13 mouse cellular contexts compared by ENCODE assay signal in genomic region chr14:75773431-75773830, GRCm38 (mm10). TPM values are rescaled to one million over a fixed set of nuclear protein-coding genes. Genes with fewer than 3 reads are reported as not detected.
DNase-seq lines count a peak whose midpoint lies in the region; ATAC-seq and TF ChIP-seq lines count a peak whose summit lies in the region.
"Had no signal": no experiment of that assay in that cellular context is flagged by ENCODE, and none has a peak within 500 bp of the region (broad histone marks: within the 10 kb centered on the region; RNA-seq: fewer than 3 reads in every experiment).

No protein-coding gene starts in this region.

- no peak for DNase-seq in kidney, adult 2 months
- DNase-seq in kidney, postnatal 25 days = no peak
- DNase-seq in adrenal gland, postnatal 10 days = peak; percentile 41
- DNase-seq in heart, adult 9 months (ENCODE audit: low spot score in 2 of 2) = peak; percentile 18 to 45
- peak; percentile 81 for DNase-seq in liver
- no peak for DNase-seq in urinary bladder, postnatal 4 days (ENCODE audit: low spot score in 2 of 2)
- DNase-seq in hindbrain, embryonic 11.5 days (ENCODE audit: low spot score) = no peak
- DNase-seq in left cerebral cortex, adult 11 months (ENCODE audit: low spot score) = no peak
- DNase-seq: cerebellum, postnatal 14 days; lung, postnatal 36 days; thymus, postnatal 14 days had no signal

- H3K36me3 ChIP-seq in kidney, adult 2 months (ENCODE audit: control insufficient read depth, insufficient read depth, low read length) = peaks cover 10% of the 10 kb centered on the region
- 0 out of 2 replicates have a peak, but pooled peaks cover 3% of the 10 kb centered on the region for H3K36me3 ChIP-seq in hindbrain, embryonic 11.5 days (ENCODE audit: control insufficient read depth, insufficient read depth, low read length)

- no peak for TF ChIP-seq CTCF in kidney, adult 2 months (conservative IDR thresholded peaks at IDR 0.05; ENCODE audit: insufficient read depth, insufficient read length, low read depth, low read length)

- no peak overlapping the region for H3K4me3 ChIP-seq in kidney, adult 2 months (ENCODE audit: insufficient read depth, low read depth, low read length)
- no peak overlapping the region for H3K4me3 ChIP-seq in hindbrain, embryonic 11.5 days (ENCODE audit: low read depth, low read length)
- H3K4me3 ChIP-seq: limb, embryonic 12.5 days had no signal

- 43% methylated on average over 8 of the region's 8 CpGs for WGBS in kidney, adult 2 months
- 90% methylated on average over 8 of the region's 8 CpGs for WGBS in hindbrain, embryonic 11.5 days

- H3K9me3 ChIP-seq in hindbrain, embryonic 11.5 days (ENCODE audit: control insufficient read depth, low read length) = no peaks in the 10 kb centered on the region
- H3K9me3 ChIP-seq: limb, embryonic 12.5 days had no signal

- peaks cover 54% of the 10 kb centered on the region for H3K4me1 ChIP-seq in kidney, adult 2 months (ENCODE audit: control insufficient read depth, insufficient read depth, low read length)
- no peaks in the 10 kb centered on the region for H3K4me1 ChIP-seq in hindbrain, embryonic 11.5 days (replicated peaks; ENCODE audit: control insufficient read depth, insufficient read depth, low read length)
- H3K4me1 ChIP-seq: limb, embryonic 12.5 days had no signal

- peak overlapping the region; percentile 46 for H3K27ac ChIP-seq in kidney, adult 2 months (ENCODE audit: insufficient read depth, low read depth, low read length)
- H3K27ac ChIP-seq in hindbrain, embryonic 11.5 days (ENCODE audit: low read depth, low read length) = no peak overlapping the region
- H3K27ac ChIP-seq: hindbrain, postnatal 0 days; limb, embryonic 12.5 days had no signal

- TF ChIP-seq POLR2A in kidney, adult 2 months (IDR thresholded peaks at IDR 0.05; ENCODE audit: low read depth, low read length) = no peak

- no peak overlapping the region for H3K9ac ChIP-seq in hindbrain, embryonic 11.5 days (ENCODE audit: low read depth, low read length)
- H3K9ac ChIP-seq: limb, embryonic 12.5 days had no signal

- no peak overlapping the region for H3K4me2 ChIP-seq in hindbrain, embryonic 11.5 days (replicated peaks; ENCODE audit: low read depth, low read length)
- H3K4me2 ChIP-seq: limb, embryonic 12.5 days had no signal

- H3K27me3 ChIP-seq in kidney, adult 2 months (replicated peaks; ENCODE audit: control insufficient read depth, insufficient read depth, low read length) = no peaks in the 10 kb centered on the region
- H3K27me3 ChIP-seq in hindbrain, embryonic 11.5 days (ENCODE audit: control insufficient read depth, insufficient read depth, low read length) = no peaks in the 10 kb centered on the region
- H3K27me3 ChIP-seq: limb, embryonic 12.5 days had no signal

- no peak for ATAC-seq in hindbrain, embryonic 11.5 days (ENCODE audit: low FRiP score)
- ATAC-seq: hindbrain, postnatal 0 days had no signal

RNA-seq across cellular contexts. Expression of gene Slc25a30, which starts 13.4 kb away (rescaled TPM):
- polyA plus RNA-seq in kidney, adult 2 months (2012; rRNA removed) = 26.3 and 29.6 TPM in 2 replicates
- total RNA-seq in adrenal gland, postnatal 10 days (2021) = 10 to 100 TPM; 35.2 to 50.6 TPM
- 9.3 and 11.3 TPM in 2 replicates for polyA plus RNA-seq in hindbrain, embryonic 11.5 days (2014; fragmentation: Nextera tagmentation; extraction: Ambion mirVana)

RNA-seq across cellular contexts. Expression of gene Cog3, which starts 19.1 kb away (rescaled TPM):
- polyA plus RNA-seq in kidney, adult 2 months (2012; rRNA removed) = 7.8 and 10.0 TPM in 2 replicates
- total RNA-seq in adrenal gland, postnatal 10 days (2021) = 10 to 100 TPM; 21.5 to 23.2 TPM
- polyA plus RNA-seq in hindbrain, embryonic 11.5 days (2014; fragmentation: Nextera tagmentation; extraction: Ambion mirVana) = 23.2 and 28.2 TPM in 2 replicates

Comparison
In these comparisons a context has a peak if more than half of its experiments do, and no peak if none do; other contexts are left out.
1. DNase-seq: peak in adrenal gland, postnatal 10 days (single experiment), heart, adult 9 months (2 of 2) and liver (single experiment); none in kidney, adult 2 months (single experiment), kidney, postnatal 25 days (0 of 2), urinary bladder, postnatal 4 days (0 of 2), hindbrain, embryonic 11.5 days (single experiment) and left cerebral cortex, adult 11 months (single experiment).